Mouse (Mus musculus) cerebellum, postnatal 14 days (tissue): ENCODE measurements around the gene Srebf1.
A peak's percentile ranks its signal among the peaks of the same experiment; 100 is the strongest.

ENCODE experiments used
- DNase-seq, 2 experiments: peaks; one replicate each; pipeline ENCODE4 v3.0.0; 2021; ENCODE audit warnings: mixed read lengths in 2 of 2

Gene Srebf1

DNA sequence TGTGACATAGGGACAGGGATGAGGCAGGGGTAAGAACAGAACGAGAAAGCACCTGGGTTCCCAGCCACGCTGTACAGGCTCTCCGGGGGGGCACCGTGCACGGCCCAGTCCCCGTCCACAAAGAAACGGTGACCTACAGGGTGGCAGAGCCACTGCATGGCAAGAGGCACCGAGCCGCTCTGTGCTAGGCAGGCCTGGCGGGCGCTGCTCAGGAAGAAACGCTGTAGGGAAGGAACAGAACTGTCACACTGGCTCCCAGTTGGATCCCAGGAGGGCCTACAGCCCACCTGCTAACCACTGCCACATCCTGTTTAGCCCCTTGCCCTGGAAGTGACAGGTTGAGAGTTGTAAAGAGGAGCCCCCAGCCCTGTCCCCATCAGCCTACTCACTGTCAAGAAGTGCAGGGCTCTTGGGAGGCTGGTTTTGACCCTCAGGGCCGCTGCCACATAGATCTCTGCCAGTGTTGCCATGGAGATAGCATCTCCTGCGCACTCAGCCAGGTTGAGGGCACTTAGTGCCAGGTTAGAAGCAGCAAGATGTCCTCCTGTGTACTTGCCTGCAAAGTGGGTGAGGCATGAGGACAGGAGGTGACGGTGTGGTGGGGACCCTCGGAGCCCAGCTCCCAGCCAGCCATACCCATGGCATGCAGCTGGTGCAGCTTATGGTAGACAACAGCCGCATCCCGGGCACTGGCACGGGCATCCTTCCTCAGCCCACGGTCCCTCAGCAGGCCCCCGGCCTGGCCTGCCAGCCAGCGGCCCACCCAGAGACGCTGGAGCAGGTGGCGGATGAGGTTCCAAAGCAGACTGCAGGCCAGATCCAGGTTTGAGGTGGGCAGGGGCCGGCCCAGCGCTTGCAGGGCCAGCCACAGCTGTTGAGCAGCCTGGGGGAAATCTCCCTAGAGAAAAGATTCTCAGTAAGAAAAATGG is 19.4 kb downstream of the Srebf1 start:
- DNase-seq, result peak; percentile 79 to 82

DNA sequence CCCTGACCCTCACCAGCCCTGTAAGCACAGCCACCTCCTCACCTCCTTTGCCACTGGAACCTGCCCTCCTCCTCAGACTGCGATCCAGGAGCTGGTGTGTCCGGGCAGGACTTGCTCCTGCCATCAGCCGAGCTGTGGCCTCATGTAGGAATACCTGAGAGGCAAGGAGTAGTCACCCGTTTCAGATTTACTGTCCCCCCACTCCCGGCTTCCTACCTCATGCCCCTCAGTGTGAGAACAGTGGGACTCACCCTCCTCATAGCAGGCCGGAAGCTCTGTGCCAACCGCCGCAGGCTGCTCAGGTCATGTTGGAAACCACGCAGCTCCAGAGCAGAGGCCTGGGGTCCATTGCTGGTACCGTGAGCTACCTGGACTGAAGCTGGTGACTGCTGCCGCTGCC is 22.0 kb downstream of the Srebf1 start:
- DNase-seq, result peak in 1 of 2 experiments; percentile 29

DNA sequence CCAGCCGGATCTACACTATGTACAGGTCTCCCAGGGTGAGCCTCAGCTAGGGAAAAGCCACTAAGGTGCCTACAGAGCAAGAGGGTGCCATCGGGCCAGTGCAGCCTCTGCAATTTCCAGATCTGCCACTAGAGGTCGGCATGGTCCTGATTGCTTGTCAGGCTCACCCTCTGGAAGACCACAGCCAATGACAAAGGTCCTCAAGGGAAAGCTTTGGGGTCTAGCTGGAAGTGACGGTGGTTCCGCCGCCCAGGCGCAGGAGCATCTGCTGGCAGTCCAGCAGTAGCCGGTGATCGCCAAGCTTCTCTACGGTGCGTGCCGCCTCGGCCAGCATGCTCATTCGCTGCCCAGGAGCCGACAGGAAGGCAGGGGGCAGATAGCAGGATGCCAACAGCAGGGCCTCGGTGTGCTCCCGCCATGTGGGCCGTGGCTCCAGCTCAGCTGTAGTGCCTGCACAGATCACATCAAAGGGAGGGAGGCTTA is 22.6 kb downstream of the Srebf1 start:
- peak; percentile 98 to 99 for DNase-seq

DNA sequence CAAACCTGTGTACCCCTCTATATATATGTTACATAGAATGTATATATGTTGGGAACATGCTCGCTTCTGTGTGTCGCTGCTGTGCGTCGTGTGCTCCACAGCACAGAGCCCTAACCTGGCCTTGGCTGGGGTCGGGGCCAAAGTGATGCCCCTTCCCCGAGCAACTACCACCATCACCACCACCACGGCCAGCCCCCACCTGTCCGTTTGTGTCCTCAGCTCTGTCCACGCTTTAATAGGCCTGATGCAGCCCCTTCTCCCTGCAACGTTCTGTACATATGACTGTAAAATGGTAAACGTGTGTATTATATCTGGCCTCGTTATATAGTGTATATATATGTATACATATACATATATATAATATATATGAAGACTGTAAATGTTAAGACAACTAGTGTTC is 23.7 kb downstream of the Srebf1 start:
- no peak for DNase-seq

DNA sequence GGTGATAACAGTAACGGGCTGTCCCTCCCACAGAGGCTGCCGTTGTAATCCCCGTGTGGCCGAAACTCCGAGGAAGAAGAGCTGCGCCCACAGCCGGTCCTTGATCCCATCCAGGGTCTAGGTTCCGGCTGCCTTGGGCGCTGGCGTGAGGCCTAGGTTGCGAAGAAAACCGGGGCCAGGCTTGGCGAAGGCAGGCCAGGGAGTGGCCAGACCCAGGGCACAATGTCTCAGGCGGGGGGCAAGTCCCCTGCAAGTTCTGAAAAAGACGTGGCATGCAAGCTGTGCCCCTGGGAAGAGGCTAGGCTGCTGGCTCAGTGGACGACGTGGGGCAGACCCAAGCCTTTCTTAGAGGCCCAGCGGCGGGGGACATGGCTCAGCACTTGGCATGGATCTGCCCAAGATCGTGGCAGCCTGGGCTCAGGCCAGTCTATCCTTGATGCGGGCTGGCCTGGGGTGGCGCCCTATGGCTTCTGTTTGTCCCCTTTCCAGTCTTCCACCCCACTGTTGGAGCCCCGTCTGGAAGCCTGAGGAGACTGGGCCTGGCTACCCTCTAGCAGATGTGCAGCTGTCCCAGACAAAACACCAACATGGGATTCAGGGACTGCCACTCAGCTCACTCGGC is 24.3 kb downstream of the Srebf1 start:
- DNase-seq, result peak in 1 of 2 experiments; percentile 51

DNA sequence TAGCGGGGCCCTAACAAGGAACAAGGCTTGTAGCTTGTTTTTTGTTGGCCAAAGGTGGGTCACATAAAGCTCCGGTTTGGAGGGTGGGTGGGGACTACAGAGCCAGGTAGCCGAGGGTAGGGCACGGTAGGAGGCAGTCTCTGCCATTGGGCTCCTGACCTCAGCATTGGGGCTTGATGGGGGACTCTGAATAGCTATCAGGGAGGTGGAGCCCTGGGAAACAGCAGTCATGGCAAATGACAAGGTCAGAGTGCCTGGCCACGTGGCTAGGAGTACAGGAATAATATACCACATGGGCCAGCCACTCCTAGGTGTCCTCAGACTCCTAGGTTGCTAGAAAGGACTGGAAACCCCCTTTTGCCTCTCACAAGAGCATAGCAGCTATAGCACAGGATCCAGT is 26.0 kb downstream of the Srebf1 start:
- DNase-seq, result no peak

DNA sequence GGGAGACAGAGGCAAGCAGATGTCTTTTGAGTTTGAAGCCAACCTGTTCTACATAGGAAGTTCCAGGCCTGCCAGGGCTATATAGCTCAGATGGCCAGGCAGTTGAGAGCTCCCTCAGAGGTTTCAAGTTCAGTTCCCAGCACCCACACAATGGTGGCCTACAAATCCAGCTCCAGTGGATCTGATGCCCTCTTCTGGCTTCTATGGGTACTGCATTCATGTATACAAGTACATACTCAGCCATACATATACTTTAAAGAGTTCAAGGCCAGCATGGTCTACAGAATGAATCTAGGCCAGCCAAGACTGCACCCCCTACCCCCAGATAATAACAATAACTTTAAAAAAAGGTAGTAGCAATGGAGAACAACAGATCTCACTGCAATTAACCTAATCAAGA is 27.3 kb downstream of the Srebf1 start:
- DNase-seq, result peak in 1 of 2 experiments; percentile 62

DNA sequence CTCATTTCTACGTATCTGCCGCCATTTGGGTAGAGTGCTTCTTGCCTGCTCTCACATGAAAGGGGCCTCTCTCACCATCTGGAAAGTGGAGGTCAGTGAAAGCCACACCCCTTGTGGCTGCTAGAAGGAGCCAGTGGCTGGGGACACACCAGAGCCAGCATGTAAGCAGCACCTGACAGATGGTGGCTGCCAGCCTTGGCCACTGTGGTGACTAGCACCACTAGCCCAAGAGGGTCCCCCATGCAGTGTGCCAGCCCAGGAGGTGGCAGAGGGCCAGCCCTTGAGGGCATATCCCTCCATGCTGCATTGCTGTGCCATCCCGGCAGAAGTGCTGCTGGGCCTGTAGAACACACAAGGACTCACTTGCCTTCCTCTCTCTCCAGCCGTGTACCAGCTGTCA is 28.8 kb downstream of the Srebf1 start:
- DNase-seq, result peak; percentile 67 to 76

DNA sequence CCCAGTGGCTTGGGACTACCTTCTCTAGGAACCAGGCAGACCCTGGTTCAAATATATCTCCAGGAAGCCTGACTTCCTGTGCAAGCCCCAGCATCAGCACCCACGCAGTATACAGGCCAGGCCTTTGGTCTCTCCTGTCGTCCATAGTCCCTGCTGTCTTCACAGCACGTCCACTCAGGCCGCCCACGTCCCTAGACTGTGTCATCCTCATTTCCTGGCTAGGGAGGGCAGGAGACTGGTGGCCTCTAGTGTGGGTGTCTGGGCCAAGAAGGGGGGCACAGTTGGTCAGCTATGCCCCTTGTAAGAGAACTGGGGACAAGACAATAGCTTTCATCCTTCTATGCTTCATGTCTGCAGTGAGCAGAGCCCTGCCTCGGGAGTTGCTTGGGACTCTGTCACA is 29.8 kb downstream of the Srebf1 start:
- no peak for DNase-seq

DNA sequence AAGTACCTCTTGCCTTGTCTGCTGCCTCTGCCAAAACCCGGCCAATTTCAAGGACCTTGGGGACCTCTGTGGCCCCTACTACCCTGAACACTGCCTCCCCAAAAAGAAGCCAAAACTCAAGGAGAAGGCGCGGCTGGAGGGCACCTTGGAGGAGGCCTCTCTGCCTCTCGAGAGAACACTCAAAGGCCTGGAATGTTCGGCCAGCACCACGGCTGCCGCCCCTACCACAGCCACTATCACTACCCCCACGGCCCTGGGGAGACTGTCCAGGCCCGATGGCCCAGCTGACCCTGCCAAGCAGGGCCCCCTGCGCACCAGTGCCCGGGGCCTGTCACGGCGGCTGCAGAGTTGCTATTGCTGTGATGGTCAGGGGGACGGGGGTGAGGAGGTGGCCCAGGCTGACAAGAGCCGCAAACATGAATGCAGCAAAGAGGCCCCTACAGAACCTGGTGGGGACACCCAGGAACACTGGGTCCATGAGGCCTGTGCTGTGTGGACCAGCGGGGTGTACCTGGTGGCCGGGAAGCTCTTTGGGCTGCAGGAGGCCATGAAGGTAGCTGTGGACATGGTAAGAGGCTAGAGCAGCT is 32.2 kb downstream of the Srebf1 start:
- no peak for DNase-seq

DNA sequence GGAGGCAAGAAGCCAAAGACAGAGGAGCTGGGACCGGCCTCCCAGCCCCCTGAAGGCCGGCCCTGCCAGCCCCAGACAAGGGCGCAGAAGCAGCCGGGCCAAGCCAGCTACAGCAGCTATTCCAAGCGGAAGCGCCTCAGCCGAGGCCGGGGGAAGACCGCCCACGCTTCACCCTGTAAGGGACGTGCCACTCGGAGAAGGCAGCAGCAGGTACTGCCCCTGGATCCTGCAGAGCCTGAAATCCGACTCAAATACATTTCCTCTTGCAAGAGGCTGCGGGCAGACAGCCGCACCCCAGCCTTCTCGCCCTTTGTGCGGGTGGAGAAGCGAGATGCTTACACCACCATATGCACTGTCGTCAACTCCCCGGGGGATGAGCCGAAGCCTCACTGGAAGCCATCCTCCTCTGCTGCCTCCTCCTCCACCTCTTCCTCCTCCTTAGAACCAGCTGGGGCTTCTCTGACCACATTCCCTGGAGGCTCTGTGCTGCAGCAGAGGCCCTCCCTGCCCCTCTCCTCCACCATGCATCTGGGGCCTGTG is 32.8 kb downstream of the Srebf1 start:
- DNase-seq, result peak in 1 of 2 experiments; percentile 55

DNA sequence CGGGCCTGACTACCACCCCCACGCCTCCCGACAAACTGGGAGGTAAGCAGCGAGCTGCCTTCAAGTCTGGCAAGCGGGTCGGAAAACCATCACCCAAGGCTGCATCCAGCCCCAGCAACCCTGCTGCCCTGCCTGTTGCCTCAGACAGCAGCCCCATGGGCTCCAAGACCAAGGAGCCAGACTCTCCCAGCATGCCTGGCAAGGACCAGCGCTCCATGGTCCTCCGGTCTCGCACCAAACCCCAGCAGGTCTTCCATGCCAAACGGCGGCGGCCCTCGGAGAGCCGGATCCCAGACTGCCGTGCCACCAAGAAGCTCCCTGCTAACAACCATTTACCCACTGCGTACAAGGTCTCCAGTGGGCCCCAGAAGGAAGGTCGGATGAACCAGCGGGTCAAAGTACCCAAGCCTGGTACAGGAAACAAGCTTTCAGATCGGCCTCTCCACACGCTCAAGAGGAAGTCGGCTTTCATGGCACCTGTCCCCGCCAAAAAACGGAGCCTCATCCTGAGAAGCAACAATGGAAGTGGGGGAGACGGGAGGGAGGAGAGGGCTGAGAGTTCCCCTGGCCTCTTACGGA is 34.0 kb downstream of the Srebf1 start:
- peak in 1 of 2 experiments; percentile 48 for DNase-seq

DNA sequence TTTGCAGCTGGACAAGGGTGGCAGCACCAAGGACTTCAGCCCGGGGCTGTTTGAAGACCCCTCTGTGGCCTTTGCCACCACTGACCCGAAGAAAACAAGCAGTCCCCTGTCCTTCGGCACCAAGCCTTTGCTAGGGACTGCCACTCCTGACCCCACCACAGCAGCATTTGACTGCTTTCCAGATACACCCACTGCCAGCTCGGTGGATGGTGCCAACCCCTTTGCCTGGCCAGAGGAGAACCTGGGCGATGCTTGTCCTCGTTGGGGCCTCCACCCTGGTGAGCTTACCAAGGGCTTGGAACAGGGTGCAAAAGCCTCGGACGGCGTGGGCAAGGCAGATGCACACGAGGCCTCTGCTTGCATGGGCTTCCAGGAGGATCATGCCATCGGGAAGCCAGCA is 35.3 kb downstream of the Srebf1 start:
- DNase-seq, result peak; percentile 62 to 68

DNA sequence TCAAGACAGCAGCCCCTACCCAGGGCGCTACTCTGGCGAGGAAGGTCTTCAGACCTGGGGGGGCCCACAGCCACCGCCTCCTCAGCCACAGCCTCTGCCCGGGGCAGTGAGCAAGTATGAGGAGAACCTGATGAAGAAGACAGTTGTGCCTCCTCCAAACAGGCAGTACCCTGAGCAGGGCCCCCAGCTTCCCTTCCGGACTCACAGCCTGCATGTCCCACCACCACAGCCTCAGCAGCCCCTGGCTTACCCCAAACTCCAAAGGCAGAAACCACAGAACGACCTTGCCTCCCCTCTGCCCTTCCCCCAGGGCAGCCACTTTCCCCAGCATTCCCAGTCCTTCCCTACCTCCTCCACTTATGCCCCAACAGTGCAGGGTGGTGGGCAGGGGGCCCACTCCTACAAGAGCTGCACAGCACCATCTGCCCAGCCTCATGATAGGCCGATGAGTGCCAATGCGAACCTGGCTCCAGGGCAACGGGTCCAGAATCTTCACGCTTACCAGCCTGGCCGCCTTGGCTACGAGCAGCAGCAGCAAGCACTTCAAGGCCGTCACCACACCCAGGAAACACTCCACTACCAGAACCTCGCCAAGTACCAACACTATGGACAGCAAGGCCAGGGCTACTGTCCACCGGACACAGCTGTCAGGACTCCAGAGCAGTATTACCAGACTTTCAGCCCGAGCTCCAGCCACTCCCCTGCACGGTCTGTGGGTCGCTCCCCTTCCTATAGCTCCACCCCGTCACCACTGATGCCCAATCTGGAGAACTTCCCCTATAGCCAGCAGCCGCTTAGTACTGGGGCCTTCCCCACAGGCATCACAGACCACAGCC is 36.8 kb downstream of the Srebf1 start:
- DNase-seq, result peak; percentile 85 to 89

DNA sequence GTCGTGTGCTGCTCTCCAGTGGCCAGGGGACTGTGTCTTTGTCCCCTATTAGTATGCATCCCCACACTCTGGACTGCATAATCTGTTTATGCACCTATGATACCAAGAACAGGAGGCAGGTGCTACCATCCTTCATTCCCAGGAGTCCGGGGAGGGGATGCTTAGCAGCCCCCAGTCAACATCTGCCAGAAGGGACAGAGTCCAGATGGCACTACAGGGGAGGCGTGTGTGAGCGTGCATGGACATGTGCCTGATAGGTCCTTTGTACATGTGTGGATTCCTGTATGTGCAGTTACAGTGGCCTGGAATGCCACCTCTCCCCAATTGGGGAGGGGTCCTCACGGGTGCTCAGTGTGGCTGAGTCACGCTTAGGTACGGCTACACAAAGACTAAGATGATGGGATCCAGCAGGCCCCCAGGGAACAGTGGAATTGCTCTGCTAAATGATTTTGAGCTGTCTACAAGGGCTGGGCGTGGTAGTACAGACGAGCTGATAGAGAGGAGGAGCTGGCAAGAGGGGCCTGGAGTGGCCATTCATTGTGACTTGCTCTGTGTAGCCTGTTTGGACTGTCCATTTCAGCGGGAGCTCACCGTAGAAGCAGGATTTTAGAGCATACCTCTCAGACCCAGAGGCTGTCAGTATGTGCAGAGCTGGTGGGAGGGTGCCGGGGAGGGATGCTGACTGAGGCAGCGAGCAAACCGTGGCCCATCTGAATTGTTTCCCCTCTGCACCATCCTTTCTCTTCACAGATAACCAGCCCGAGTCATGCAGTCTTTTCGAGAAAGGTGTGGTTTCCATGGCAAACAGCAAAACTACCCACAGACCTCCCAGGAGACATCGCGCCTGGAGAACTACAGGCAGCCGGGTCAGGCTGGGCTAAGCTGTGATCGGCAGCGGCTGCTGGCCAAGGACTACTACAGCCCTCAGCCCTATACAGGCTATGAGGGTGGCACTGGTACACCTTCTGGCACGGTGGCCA is 37.7 kb downstream of the Srebf1 start:
- peak in 1 of 2 experiments; percentile 51 for DNase-seq

DNA sequence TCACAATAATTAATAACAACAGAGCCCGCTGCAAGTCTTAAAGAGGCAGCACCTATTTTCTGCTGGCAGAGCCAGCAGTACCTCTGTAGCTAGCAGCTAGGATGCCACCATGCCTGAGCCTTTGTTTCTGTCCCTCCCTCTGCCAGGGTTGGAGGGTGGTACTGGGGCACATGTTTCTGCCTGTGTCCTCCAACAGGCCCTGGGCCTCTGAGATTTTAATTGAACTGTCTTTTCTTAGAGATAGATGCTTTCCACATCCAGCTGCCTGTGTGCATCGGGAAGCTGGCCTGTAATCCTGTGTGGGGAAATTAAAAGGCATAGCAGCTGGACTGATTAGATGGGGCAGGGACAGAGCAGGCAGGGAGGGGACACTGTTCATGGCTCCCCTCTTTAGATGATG is 39.6 kb downstream of the Srebf1 start:
- no peak for DNase-seq

DNA sequence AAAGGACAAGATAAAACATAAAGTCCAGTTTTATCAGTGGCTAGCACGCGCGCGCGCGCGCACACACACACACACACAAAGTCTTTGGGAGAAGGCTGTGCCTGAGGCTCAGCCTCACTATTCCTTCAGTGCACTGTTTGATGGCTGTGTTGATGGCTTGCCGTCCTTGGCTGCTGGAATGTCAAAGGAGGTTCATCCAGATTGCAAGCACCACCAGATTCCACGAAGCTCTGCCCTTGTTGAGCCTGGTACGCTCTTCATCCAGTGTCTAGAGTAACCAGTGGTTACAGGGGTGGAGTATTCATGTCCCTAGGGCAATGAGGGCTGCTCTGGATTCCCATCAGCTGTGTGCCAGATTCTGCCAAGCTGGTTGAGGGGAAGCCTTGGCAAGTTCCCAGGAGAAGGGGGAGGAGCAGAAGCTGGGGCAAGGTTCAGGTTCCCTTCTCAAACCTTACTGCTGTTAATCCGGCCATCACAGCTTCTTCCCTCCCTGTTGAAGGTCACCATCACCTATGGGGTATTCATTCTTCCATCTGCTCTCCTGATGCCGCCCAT is 40.2 kb downstream of the Srebf1 start:
- peak in 1 of 2 experiments; percentile 68 for DNase-seq

DNA sequence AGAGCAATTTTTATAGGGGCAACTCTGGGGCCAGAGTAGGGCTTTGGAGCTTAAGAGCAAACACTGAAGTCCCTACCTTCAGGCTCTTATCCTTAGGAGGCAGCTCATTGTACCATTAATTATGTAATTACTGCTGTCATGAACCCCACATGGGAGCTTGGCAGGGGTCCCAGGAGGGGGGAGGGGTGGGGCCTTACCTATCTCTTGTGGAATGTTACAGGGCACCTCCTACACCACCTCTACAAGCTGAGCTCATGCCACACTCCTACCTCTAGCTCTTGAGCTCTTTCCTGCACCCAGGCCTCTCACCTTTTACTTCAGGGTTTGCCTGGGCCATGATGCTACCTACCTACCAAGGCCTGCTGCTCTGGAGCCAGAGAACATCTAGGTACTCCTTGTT is 43.9 kb downstream of the Srebf1 start:
- peak; percentile 54 to 72 for DNase-seq

DNA sequence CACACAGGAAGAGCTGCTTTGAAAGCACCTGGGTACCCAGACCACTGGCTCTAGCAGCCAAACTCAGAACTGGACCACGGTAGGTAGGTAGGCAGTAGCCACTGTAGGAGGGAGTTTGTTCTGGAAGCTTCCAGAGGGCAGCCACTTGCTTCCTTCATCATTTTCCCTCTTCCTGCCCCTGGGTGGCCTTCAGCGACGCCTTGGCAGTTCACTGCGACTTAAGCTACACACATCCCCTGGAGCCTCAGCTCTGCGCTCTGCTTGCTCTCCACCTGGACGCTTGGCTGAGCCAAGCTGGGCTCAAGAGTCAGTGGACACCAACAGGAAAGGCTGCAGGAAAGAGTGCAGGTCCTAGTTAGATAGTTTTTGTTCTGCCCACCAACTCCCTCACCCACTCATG is 44.4 kb downstream of the Srebf1 start:
- peak; percentile 37 to 45 for DNase-seq

DNA sequence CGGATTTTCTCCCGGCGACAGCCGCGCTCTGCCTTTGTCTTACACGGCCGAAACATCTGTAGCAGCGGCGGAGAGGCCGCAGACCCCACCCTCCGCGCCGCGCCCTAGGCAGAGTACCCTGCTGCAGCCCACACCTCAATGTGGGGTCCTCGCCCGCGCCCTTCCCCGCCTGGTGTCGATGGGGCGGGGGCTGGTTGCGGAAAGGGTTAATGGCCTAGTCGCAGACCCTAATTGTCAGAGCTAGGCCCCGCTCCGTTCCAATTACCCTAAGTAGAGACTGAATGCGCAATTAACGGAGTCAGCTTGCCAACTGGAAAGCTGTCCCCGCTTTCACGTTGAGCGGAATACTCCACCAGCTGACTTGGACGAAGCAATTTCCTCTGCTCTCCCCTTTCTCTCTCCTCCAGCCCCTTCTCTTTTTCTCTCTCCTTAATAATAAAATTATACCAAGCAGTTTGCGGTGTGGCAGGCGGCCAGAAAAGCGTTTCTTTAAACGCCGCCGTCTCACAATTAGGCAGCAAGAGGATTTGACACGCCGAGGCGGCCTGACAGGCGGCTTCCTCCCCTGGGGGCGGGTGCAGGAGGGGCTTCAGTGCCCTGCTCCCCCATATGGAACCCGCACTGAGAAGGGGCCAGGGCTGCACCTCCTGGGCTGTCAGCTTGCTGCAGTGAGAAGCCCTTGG is 45.3 kb downstream of the Srebf1 start:
- DNase-seq, result peak; percentile 73
